Mouse (Mus musculus) duodenum, adult 2 months (tissue): ENCODE results near the gene Mrgpre. TPM values are rescaled to one million over a fixed set of nuclear protein-coding genes. Genes with fewer than 3 reads are reported as not detected.

Experiments
- polyA plus RNA-seq: library from polyadenylated mRNA; depleted of rRNA; stranded (reverse); fragments of >200 nt; gene quantifications from 2 replicates; pipeline ENCODE4 v1.2.3, GENCODE M21; 2012; ENCODE audit warnings: low replicate concordance; rRNA removed

Mrgpre gene
- polyA plus RNA-seq, result 1.3 and 1.4 TPM in 2 replicates

DNA sequence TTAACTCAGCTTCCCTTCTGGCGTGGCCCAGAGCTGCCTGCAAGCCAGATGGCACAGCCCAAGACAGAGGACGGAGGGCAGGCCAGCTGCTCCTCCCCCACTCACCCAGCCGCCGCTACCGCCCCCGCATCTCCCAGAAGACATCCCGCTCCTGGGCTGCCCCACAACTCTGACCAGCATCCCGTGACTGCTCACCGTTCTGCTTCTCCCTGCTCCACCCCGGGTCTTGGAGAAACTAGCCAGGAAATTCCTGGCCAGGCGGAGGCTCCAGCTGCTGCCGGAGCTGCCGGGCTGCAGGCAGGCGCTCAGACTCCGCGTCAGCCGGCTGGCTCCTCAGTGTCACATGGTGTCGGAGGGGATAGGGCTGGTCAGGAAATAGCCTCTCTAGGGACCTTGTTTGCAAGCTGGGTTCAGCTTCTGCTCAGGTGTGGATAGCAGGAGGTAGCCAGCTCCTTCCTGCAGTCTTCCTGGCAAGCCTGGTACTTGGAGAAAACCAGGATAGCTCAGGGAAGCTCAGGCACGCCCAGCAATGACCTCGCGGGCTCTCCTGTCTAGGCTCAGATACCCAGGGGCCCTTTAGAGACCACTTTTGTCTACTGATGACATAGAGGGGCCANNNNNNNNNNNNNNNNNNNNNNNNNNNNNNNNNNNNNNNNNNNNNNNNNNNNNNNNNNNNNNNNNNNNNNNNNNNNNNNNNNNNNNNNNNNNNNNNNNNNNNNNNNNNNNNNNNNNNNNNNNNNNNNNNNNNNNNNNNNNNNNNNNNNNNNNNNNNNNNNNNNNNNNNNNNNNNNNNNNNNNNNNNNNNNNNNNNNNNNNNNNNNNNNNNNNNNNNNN, at the start of gene Mrgpre:
Gene Mrgpre, minus strand, starts transcription at position 505 of the 834 bp plus-strand sequence.

DNA sequence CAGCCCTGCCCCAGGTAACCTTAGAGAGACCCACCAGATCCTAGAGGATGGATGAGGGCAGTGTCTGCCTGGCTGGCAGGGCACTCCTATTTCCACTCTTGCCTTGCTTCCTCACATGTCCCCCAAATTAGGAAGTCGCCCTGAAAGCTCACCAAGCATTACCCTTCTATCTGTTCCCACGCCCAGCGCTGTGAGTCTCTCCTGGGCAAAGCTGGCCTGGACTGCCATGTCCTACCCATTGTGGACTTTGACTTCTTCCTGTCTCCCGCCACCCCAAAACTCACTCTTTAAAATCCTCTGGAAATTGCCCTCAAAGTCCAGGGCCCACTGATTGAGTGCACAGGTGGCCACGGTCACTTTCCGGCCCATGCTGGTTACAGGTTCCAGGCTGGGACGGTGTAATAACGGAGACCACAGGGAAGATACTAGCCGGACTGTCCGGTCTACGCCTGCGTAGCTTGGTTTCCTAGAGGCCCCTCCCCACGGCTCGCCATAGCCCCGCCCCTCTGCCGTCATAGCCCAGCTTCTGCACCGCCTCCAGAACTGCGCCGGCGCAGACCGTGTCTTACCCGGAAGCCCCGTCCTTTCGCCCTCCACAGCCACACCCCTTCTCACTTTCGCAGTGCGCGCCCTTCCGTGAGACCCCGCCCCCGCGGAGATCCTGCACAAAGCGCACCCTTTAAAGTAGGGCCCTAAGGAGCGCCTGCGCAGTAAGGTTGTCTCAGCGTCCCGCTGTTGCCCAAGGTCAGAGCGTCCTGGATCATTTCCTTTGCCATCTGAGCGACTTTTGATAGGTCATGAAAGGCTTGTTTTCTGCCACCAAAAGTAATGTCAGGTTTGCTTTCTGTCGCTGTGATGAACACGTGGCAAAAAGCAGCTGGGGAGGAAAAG, 38.3 kb upstream of the Mrgpre start, which contains the start of the genes Nadsyn1 and Dhcr7:
Gene Nadsyn1, minus strand, starts transcription at position 475 of the 891 bp plus-strand sequence.
Gene Dhcr7, plus strand, starts transcription at position 771 of the 891 bp plus-strand sequence.

DNA sequence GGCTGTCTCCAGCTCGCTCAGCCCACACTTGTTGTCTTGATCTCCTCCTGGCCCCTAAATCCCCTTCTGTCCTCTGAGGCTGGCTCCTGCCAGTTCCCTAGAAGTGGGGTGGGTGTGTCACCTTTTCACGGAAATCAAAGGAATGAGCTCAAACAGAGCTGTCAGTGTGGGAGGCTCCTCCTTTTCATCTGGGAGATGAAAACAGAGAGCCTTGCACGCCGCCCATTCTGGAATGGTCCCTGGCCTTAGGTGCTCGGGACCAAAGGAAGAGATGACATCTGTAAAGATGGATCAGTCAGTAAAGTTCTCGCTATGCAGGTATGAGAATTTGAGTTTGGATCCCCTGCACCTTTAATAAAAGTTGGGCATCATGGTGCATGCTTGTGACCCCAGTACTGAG, 17.4 kb downstream of the Mrgpre start, which contains the start of gene Mrgprg:
Gene Mrgprg, minus strand, starts transcription at position 101 of the 400 bp plus-strand sequence.

GRCm38 (mm10) chr7:143756125-143757026, 27.9 kb downstream of the Mrgpre start, which contains the start of gene Osbpl5:
Osbpl5 (minus strand) TSS chr7:143756985.

Other genes with a start within 250 kb of the Mrgpre start
- gene Nap1l4, start 235.4 kb downstream of the Mrgpre start, polyA plus RNA-seq, result 24.5 and 32.6 TPM in 2 replicates
- gene Cars, start 184.4 kb downstream of the Mrgpre start, polyA plus RNA-seq, result 7.9 and 11.8 TPM in 2 replicates
- 0.02 and 0.12 TPM in 2 replicates for gene Tnfrsf26, start 155.8 kb downstream of the Mrgpre start, polyA plus RNA-seq
- 0.84 and 0.94 TPM in 2 replicates for gene Tnfrsf22, start 134.8 kb downstream of the Mrgpre start, polyA plus RNA-seq
- gene Tnfrsf23, start 98.6 kb downstream of the Mrgpre start, polyA plus RNA-seq, result 0.85 and 1.8 TPM in 2 replicates
- gene Osbpl5, start 27.5 kb downstream of the Mrgpre start, polyA plus RNA-seq, result 16.8 and 23.8 TPM in 2 replicates
- not detected in 2 replicates for gene Mrgprg, start 17.5 kb downstream of the Mrgpre start, polyA plus RNA-seq
- gene Nadsyn1, start 38.3 kb upstream of the Mrgpre start, polyA plus RNA-seq, result 46.5 and 59.1 TPM in 2 replicates
- gene Dhcr7, start 38.6 kb upstream of the Mrgpre start, polyA plus RNA-seq, result 80.9 and 106 TPM in 2 replicates
- not detected in 2 replicates for gene Gm498, start 82.3 kb upstream of the Mrgpre start, polyA plus RNA-seq
- 1.8 and 4.8 TPM in 2 replicates for gene Shank2, start 217.4 kb upstream of the Mrgpre start, polyA plus RNA-seq